Mouse (Mus musculus) forebrain, embryonic 10.5 days (tissue): ENCODE measurements at regions not wholly inside any gene's neighbourhood (a gene's known extent, or its start where the extent isn't known, plus 50 kb on each side); places are given as distances from the start of the nearest gene placed in this dataset.

Experiments used
- DNase-seq: peaks from one replicate; pipeline ENCODE4 v3.0.0-alpha.2; 2017; ENCODE audit warnings: low spot score; ENCODE audit errors: extremely low spot score
- H3K27ac ChIP-seq: fragments of 300-500 bp; sonication (generic); 2 replicates; pipeline ENCODE4 v1.5.1; 2016; ENCODE audit warnings: mild to moderate bottlenecking
- H3K27me3 ChIP-seq: fragments of 300-500 bp; sonication (generic); 2 replicates; pipeline ENCODE4 v1.6.1; 2016; ENCODE audit warnings: mild to moderate bottlenecking; ENCODE audit not compliant: poor library complexity, severe bottlenecking
- H3K36me3 ChIP-seq: fragments of 300-500 bp; sonication (generic); replicated peaks from 2 replicates; pipeline ENCODE4 v1.6.1; 2016; ENCODE audit warnings: mild to moderate bottlenecking, moderate library complexity
- H3K4me1 ChIP-seq: fragments of 300-500 bp; sonication (generic); 2 replicates; pipeline ENCODE4 v1.6.1; 2016
- H3K4me3 ChIP-seq: fragments of 300-500 bp; sonication (generic); 2 replicates; pipeline ENCODE4 v1.5.1; 2016; ENCODE audit warnings: mild to moderate bottlenecking, moderate library complexity
- H3K9me3 ChIP-seq: fragments of 300-500 bp; sonication (generic); 2 replicates; pipeline ENCODE4 v1.6.1; 2016; ENCODE audit warnings: mild to moderate bottlenecking, moderate library complexity
- WGBS: fragments of 180-500 bp; shearing (Covaris S2); methylation state at CpG from one replicate; pipeline ENCODE4 v1.1.7; 2016; 5-methylcytosine and 5-hydroxymethylcytosine counted together

GRCm38 (mm10) chr7:68686396-68687139 is 62.5 kb downstream of the Arrdc4 start:
- no peak overlapping the region for H3K4me3 ChIP-seq
- 72% methylated on average over 6 of the region's 6 CpGs for WGBS
- peaks cover 6% of the 10 kb centered on the region; the same call in 1 of the 2 replicates for H3K9me3 ChIP-seq
- no peaks in the 10 kb centered on the region for H3K27me3 ChIP-seq
- no peak for DNase-seq
- H3K27ac ChIP-seq, result no peak overlapping the region
- no peaks in the 10 kb centered on the region for H3K36me3 ChIP-seq
- peaks cover 24% of the 10 kb centered on the region for H3K4me1 ChIP-seq

GRCm38 (mm10) chr7:68682929-68683643 is 66.0 kb downstream of the Arrdc4 start:
- Histone ChIP-seq H3K9me3 (no peaks in the 10 kb centered on the region), H3K27me3 (no peaks in the 10 kb centered on the region), H3K4me3 (no peak overlapping the region), H3K27ac (no peak overlapping the region), H3K4me1 (peaks cover 24% of the 10 kb centered on the region), H3K36me3 (no peaks in the 10 kb centered on the region)
- no peak for DNase-seq
- 84% methylated on average over 5 of the region's 5 CpGs for WGBS

GRCm38 (mm10) chr7:68682318-68682728 is 66.7 kb downstream of the Arrdc4 start:
- H3K4me3 ChIP-seq, result no peak overlapping the region
- DNase-seq, result no peak
- H3K4me1 ChIP-seq, result peaks cover 21% of the 10 kb centered on the region
- H3K27me3 ChIP-seq, result no peaks in the 10 kb centered on the region
- 77% methylated on average over 6 of the region's 6 CpGs for WGBS
- no peak overlapping the region for H3K27ac ChIP-seq
- no peaks in the 10 kb centered on the region for H3K9me3 ChIP-seq
- H3K36me3 ChIP-seq, result no peaks in the 10 kb centered on the region

- peaks cover 7% of the 10 kb centered on the region; the same call in 1 of the 2 replicates for H3K4me1 ChIP-seq
- no peaks in the 10 kb centered on the region for H3K36me3 ChIP-seq
- no peak for DNase-seq
- H3K9me3 ChIP-seq, result no peaks in the 10 kb centered on the region
- WGBS, result 88% methylated on average over 3 of the region's 3 CpGs
- no peak overlapping the region for H3K4me3 ChIP-seq
- no peaks in the 10 kb centered on the region for H3K27me3 ChIP-seq
- H3K27ac ChIP-seq, result no peak overlapping the region
Observed at GRCm38 (mm10) chr7:68679770-68680169, 69.3 kb downstream of the Arrdc4 start.

- DNase-seq, result no peak
- H3K9me3 ChIP-seq, result no peaks in the 10 kb centered on the region
- H3K4me3 ChIP-seq, result no peak overlapping the region
- H3K36me3 ChIP-seq, result no peaks in the 10 kb centered on the region
- no peaks in the 10 kb centered on the region for H3K27me3 ChIP-seq
- peaks cover 12% of the 10 kb centered on the region; the same call in 1 of the 2 replicates for H3K4me1 ChIP-seq
- no peak overlapping the region for H3K27ac ChIP-seq
- WGBS, result 78% methylated on average over 12 of the region's 12 CpGs
Observed at GRCm38 (mm10) chr7:68667790-68668732, 81.0 kb downstream of the Arrdc4 start.

- Histone ChIP-seq H3K9me3 (no peaks in the 10 kb centered on the region), H3K4me3 (no peak overlapping the region), H3K36me3 (no peaks in the 10 kb centered on the region), H3K4me1 (peaks cover 12% of the 10 kb centered on the region; the same call in 1 of the 2 replicates), H3K27me3 (no peaks in the 10 kb centered on the region), H3K27ac (no peak overlapping the region)
- WGBS, result 52% methylated on average over 4 of the region's 4 CpGs
- no peak for DNase-seq
Observed at GRCm38 (mm10) chr7:68667215-68667614, 81.8 kb downstream of the Arrdc4 start.

- no peak for DNase-seq
- H3K36me3 ChIP-seq, result no peaks in the 10 kb centered on the region
Observed at GRCm38 (mm10) chr7:68656354-68656753, 92.7 kb downstream of the Arrdc4 start.

GRCm38 (mm10) chr7:68653534-68653933 is 95.5 kb downstream of the Arrdc4 start:
- Histone ChIP-seq H3K27me3 (no peaks in the 10 kb centered on the region), H3K4me3 (no peak overlapping the region), H3K27ac (no peak overlapping the region), H3K4me1 (no peaks in the 10 kb centered on the region), H3K9me3 (no peaks in the 10 kb centered on the region), H3K36me3 (no peaks in the 10 kb centered on the region)
- whole genome bisulfite sequencing, result 71% methylated on average over 1 of the region's 1 CpGs
- no peak for DNase-seq

More at GRCm38 (mm10) chr7:68656354-68656753, 92.7 kb downstream of the Arrdc4 start:
- no peaks in the 10 kb centered on the region for H3K27me3 ChIP-seq
- H3K9me3 ChIP-seq, result no peaks in the 10 kb centered on the region
- no peak overlapping the region for H3K4me3 ChIP-seq
- no peak overlapping the region for H3K27ac ChIP-seq
- H3K4me1 ChIP-seq, result no peaks in the 10 kb centered on the region

GRCm38 (mm10) chr7:68651418-68651817 is 97.6 kb downstream of the Arrdc4 start:
- 78% methylated on average over 4 of the region's 4 CpGs for WGBS
- no peak overlapping the region for H3K4me3 ChIP-seq
- H3K27me3 ChIP-seq, result no peaks in the 10 kb centered on the region
- DNase-seq, result no peak
- H3K9me3 ChIP-seq, result no peaks in the 10 kb centered on the region
- H3K27ac ChIP-seq, result no peak overlapping the region
- no peaks in the 10 kb centered on the region for H3K36me3 ChIP-seq
- no peaks in the 10 kb centered on the region for H3K4me1 ChIP-seq

- Histone ChIP-seq H3K27me3 (no peaks in the 10 kb centered on the region), H3K4me3 (no peak overlapping the region), H3K4me1 (peaks cover 7% of the 10 kb centered on the region; the same call in 1 of the 2 replicates), H3K36me3 (no peaks in the 10 kb centered on the region), H3K9me3 (no peaks in the 10 kb centered on the region), H3K27ac (no peak overlapping the region)
- 76% methylated on average over 7 of the region's 7 CpGs for whole genome bisulfite sequencing
- DNase-seq, result no peak
Observed at GRCm38 (mm10) chr7:68637556-68638215, 111.4 kb downstream of the Arrdc4 start.

- 92% methylated on average over 3 of the region's 3 CpGs for WGBS
- DNase-seq, result no peak
- H3K27me3 ChIP-seq, result no peaks in the 10 kb centered on the region
- H3K36me3 ChIP-seq, result no peaks in the 10 kb centered on the region
- no peaks in the 10 kb centered on the region for H3K4me1 ChIP-seq
- H3K4me3 ChIP-seq, result no peak overlapping the region
- H3K9me3 ChIP-seq, result no peaks in the 10 kb centered on the region
- no peak overlapping the region for H3K27ac ChIP-seq
Observed at GRCm38 (mm10) chr7:68621080-68621479, 128.0 kb downstream of the Arrdc4 start.

- Histone ChIP-seq H3K4me3 (no peak overlapping the region), H3K27ac (no peak overlapping the region), H3K36me3 (no peaks in the 10 kb centered on the region), H3K27me3 (no peaks in the 10 kb centered on the region), H3K4me1 (peaks cover 7% of the 10 kb centered on the region), H3K9me3 (no peaks in the 10 kb centered on the region)
- WGBS, result 90% methylated on average over 4 of the region's 4 CpGs
- DNase-seq, result no peak
Observed at GRCm38 (mm10) chr7:68610499-68610898, 138.5 kb downstream of the Arrdc4 start.
